In the genomic region with DNA sequence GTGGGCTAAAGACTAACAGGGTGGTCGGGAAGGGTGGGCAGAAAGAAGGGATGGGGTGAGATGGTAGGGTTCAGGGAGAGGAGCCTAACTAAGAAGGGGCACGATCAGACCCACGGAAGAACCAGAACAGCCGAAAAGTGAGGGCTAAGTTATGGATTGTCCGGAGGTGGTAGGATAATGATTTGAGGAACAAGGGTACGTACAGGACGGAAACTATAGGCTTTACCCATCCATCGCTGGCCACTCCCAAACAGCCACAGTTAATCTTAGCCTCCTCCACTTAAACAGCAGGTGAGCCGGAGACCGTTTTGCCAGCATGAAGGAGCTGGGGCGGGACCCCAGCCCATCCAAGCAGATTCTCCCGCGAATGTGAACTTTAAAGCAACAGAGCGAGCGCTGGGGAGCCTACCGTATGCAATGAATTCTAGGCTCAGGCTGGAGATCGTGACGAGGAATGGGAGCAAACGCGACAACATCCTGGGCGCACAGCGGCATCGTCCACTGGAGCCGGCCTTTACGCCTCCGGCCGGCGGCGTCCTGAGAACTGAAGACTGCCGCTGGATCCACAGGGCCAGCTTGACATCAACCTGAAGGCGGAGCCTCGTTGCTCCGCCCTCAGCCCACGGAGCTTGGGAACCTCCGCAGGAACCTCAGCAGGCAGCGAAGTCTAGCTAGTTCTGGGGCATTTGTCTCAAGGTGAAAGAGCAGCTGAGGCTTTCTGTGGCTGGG, we compare ENCODE assay signal across 8 mouse cellular contexts. TPM values are rescaled to one million over a fixed set of nuclear protein-coding genes. Genes with fewer than 3 reads are reported as not detected.
DNase-seq lines count a peak whose midpoint lies in the region; ATAC-seq and TF ChIP-seq lines count a peak whose summit lies in the region.

A gene (minus strand): TSS at position 553 of the 729 bp plus-strand sequence.

- peaks cover 34% of the 10 kb centered on the region for H3K4me1 ChIP-seq in G1E (ENCODE audit: insufficient read depth, low read depth, low read length)
- peaks cover 9% of the 10 kb centered on the region for H3K4me1 ChIP-seq in forebrain, embryonic 15.5 days
- peaks cover 11% of the 10 kb centered on the region for H3K4me1 ChIP-seq in hindbrain, embryonic 12.5 days

- no peak for ATAC-seq in G1E (ENCODE audit: extremely low read depth, insufficient number of reproducible peaks, low FRiP score, poor library complexity, severe bottlenecking)
- no peak for ATAC-seq in forebrain, embryonic 15.5 days (replicated peaks)
- ATAC-seq in hindbrain, embryonic 12.5 days (ENCODE audit: low FRiP score), result no peak

- DNase-seq in G1E (ENCODE audit: low spot score), result no peak
- peak; percentile 48 for DNase-seq in cerebellum, adult 11 months
- peak; percentile 51 for DNase-seq in layer of hippocampus, adult 9-11 months
- DNase-seq in lung, postnatal 36 days, result peak; percentile 77
- peak; percentile 66 for DNase-seq in retina, embryonic 14.5 days (ENCODE audit: low spot score)
- peak; percentile 30 for DNase-seq in urinary bladder, adult 2 months (ENCODE audit: low spot score)

- no peaks in the 10 kb centered on the region for H3K36me3 ChIP-seq in G1E (replicated peaks)
- no peaks in the 10 kb centered on the region for H3K36me3 ChIP-seq in forebrain, embryonic 15.5 days
- no peaks in the 10 kb centered on the region for H3K36me3 ChIP-seq in hindbrain, embryonic 12.5 days

- peaks cover 6% of the 10 kb centered on the region; the same call in 1 of the 2 replicates for H3K27me3 ChIP-seq in G1E (ENCODE audit: insufficient read depth, low read length)
- H3K27me3 ChIP-seq in forebrain, embryonic 15.5 days, result peaks cover 12% of the 10 kb centered on the region; the same call in 1 of the 2 replicates
- H3K27me3 ChIP-seq in hindbrain, embryonic 12.5 days, result peaks cover 38% of the 10 kb centered on the region

- WGBS in forebrain, embryonic 15.5 days, result 4% methylated on average over 36 of the region's 36 CpGs
- 6% methylated on average over 36 of the region's 36 CpGs for WGBS in hindbrain, embryonic 12.5 days

- H3K4me3 ChIP-seq in G1E (ENCODE audit: low read depth, low read length), result peak within 1 kb of the TSS; percentile 59
- H3K4me3 ChIP-seq in forebrain, embryonic 15.5 days, result peak within 1 kb of the TSS; percentile 47
- peak within 1 kb of the TSS; percentile 35 for H3K4me3 ChIP-seq in hindbrain, embryonic 12.5 days

- no peak for TF ChIP-seq CTCF in G1E (IDR thresholded peaks at IDR 0.05; ENCODE audit: low read depth, low read length)

- no peaks in the 10 kb centered on the region for H3K9me3 ChIP-seq in G1E (replicated peaks)
- no peaks in the 10 kb centered on the region for H3K9me3 ChIP-seq in forebrain, embryonic 15.5 days
- H3K9me3 ChIP-seq in hindbrain, embryonic 12.5 days (replicated peaks), result no peaks in the 10 kb centered on the region

- H3K9ac ChIP-seq in forebrain, embryonic 15.5 days (replicated peaks), result peak within 1 kb of the TSS; percentile 49
- H3K9ac ChIP-seq in hindbrain, embryonic 12.5 days, result peak within 1 kb of the TSS; percentile 44

- no peak within 1 kb of the TSS for H3K27ac ChIP-seq in forebrain, embryonic 15.5 days (replicated peaks)
- H3K27ac ChIP-seq in hindbrain, embryonic 12.5 days, result no peak within 1 kb of the TSS

- peak within 1 kb of the TSS; percentile 86 for H3K4me2 ChIP-seq in forebrain, embryonic 15.5 days (replicated peaks)
- peak within 1 kb of the TSS; percentile 76 for H3K4me2 ChIP-seq in hindbrain, embryonic 12.5 days (replicated peaks)

RNA-seq across cellular contexts. Expression of the gene that starts here (rescaled TPM):
- total RNA-seq in G1E (2014; fragmentation: Nextera tagmentation) (0.45 TPM in 1 of 2 replicates, not detected in the other), G1E (2017) (0.16 and 0.17 TPM in 2 replicates)
- polyA plus RNA-seq in G1E (2012), result 0.07 and 0.09 TPM in 2 replicates
- 0.42 and 0.49 TPM in 2 replicates for polyA plus RNA-seq in forebrain, embryonic 15.5 days (2015; fragmentation: Nextera tagmentation; extraction: Ambion mirVana)
- 0.31 and 0.54 TPM in 2 replicates for polyA plus RNA-seq in hindbrain, embryonic 12.5 days (2016; fragmentation: Nextera tagmentation; extraction: Ambion mirVana)
- 5.1 and 5.3 TPM in 2 replicates for polyA plus RNA-seq in urinary bladder, adult 2 months (2012; rRNA removed)
